Mouse (Mus musculus) adrenal gland (tissue): ENCODE measurements at regions not wholly inside any gene's neighbourhood (a gene's known extent, or its start where the extent isn't known, plus 50 kb on each side); places are given as distances from the start of the nearest gene placed in this dataset.

Source experiments
- intact Hi-C: fragments of 180-260 bp; cut with DNase I; formaldehyde crosslinking; loops from one replicate; pipeline ENCODE4 v1.15.1; 2025

- intact Hi-C loops = no loop called here
Observed at GRCm38 (mm10) chr10:122194139-122194538, 97.0 kb upstream of the Rxylt1 start.

- intact Hi-C loops = no loop called here
Observed at GRCm38 (mm10) chr10:122193343-122193742, 96.2 kb upstream of the Rxylt1 start.

DNA sequence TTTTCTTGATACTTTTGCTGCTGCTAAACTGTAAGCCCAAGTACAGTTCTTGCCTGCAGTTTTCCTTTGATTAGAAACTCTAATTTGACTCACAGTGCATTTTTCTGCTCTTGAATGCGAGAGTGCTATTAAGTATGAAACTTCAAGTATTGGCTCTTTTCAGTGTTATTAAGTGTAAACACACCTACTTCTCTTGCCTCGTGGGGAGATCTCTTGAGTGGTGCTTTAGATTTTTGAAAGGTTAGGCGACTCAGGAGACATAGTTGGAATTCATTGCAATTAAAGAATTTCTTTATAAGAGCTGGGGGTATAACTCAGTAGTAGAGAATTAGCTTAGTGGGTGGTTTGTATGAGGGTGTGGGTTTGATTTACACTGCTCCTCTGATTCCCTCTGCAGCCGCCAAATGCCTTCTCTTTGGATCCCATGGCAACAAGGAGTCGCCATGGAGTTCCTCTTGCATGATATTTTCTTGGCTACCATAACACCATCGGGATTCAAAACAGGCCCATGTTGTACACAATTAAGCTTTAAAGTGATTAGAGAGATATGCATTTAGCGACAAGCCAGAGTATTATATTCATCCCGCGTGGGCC is 88.1 kb upstream of the Rxylt1 start:
- intact Hi-C loops = no loop called here

GRCm38 (mm10) chr10:122183025-122183424 is 85.9 kb upstream of the Rxylt1 start:
- intact Hi-C loops = loop anchor here (1.0 to 2.0 kb wide), 2 partner anchors 266 to 346 kb away; partner anchors contain the start of gene Avpr1a

DNA sequence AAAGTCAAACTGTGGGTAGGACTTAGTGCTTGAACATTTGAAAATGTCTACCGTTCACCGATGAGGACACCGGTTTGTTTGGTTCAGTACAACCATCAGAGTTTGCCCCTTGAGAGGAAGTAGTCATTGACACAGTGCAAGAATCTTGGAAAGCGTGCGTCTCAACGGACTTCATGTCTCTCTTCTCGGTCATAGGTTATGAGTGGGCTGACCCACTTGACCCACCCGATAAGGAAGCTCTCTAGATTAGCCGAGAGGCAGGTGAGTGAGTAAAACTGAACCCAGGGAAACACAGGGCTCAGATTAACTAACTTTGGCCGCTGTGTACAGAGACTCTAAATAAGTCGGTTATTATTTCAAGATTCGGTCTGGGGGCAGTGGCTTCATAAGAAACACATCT is 51.9 kb upstream of the Rxylt1 start:
- intact Hi-C loops = no loop called here

GRCm38 (mm10) chr10:122148609-122149008 is 51.4 kb upstream of the Rxylt1 start:
- intact Hi-C loops = no loop called here
